Mouse (Mus musculus): Measurements from ENCODE around the gene Hvcn1. TPM values are rescaled to one million over a fixed set of nuclear protein-coding genes. Genes with fewer than 3 reads are reported as not detected.
"Not testable (repeated sequence)": the region's sequence is repeated elsewhere in the genome, so short reads cannot be mapped to it uniquely, and the experiment has no call there.

The Hvcn1 gene
- total RNA-seq, 2 experiments from 2014 or later, result 2.6 to 3.0 TPM

GRCm38 (mm10) chr5:122176398-122176797 is 30.2 kb upstream of the Hvcn1 start:
- Histone ChIP-seq H3K4me3 (no peak overlapping the region), H3K27ac (no peak overlapping the region; the same call in 1 of the 2 replicates)
- peak in 1 of 2 experiments; percentile 30 for DNase-seq (ENCODE audit: low spot score in 2 of 2)
- peak; percentile 76 for TF ChIP-seq CTCF (conservative IDR thresholded peaks at IDR 0.05)

DNA sequence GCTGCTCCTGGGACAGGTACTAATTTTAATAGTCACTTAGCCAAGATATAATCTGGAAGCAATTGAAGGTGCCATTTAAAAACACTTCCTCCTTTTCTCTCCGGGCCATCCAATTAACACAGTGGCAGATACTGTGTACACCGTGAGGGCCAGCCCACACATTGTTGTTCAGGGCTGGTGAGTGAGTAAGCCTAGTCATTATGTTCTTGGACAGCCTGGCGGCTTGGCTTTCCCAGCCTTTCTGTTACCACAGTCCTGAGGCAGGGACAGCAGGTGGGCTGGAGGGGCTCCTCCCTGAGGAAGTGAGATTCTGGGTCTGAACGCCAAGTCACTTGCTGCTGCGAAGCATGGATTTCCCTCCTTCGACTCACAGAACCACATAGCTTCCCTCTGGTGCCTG is 26.9 kb upstream of the Hvcn1 start:
- Histone ChIP-seq H3K4me3 (no peak overlapping the region), H3K27ac (peak overlapping the region; percentile 28; the same call in 1 of the 2 replicates)
- TF ChIP-seq CTCF (conservative IDR thresholded peaks at IDR 0.05), result no peak
- peak; percentile 40 to 50 for DNase-seq (ENCODE audit: low spot score in 2 of 2)

DNA sequence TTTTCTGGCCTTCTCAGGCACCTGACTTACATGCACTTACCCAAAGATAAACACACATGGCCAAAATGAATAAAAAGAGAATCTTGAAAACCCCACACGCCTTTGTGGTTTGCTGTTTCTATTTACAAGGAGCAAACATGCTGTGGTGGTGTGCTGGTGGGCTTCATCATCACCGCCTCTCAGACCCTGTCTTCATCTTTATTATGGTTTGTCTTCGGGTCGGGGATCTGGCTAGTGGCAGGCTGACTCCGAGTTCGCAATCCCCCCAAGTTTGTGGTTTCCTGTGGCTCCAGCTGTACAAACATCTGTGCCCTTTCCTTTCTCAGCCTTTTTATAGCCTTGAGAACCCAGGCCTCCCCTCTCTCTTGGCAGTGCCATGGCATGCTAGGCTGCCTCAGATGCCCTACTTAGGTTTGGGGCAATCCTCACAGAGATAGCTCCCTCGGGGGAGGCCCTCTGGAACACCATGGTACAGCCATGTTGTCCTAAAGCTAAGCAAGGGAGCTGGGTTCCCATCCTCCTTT is 22.3 kb upstream of the Hvcn1 start:
- no peak for TF ChIP-seq CTCF (conservative IDR thresholded peaks at IDR 0.05)
- DNase-seq (ENCODE audit: low spot score in 2 of 2), result no peak
- Histone ChIP-seq H3K27ac (no peak overlapping the region), H3K4me3 (no peak overlapping the region)

- H3K4me3 ChIP-seq; H3K27ac ChIP-seq; DNase-seq (ENCODE audit: low spot score in 2 of 2): not testable (repeated sequence)
Measured at GRCm38 (mm10) chr5:122184858-122185257, 21.7 kb upstream of the Hvcn1 start.

- no peak overlapping the region for H3K27ac ChIP-seq
- TF ChIP-seq CTCF (conservative IDR thresholded peaks at IDR 0.05), result no peak
- H3K4me3 ChIP-seq, result no peak overlapping the region
- no peak for DNase-seq (ENCODE audit: low spot score in 2 of 2)
Measured at GRCm38 (mm10) chr5:122189115-122189514, 17.5 kb upstream of the Hvcn1 start.

- DNase-seq (ENCODE audit: low spot score in 2 of 2), result no peak
- no peak for TF ChIP-seq CTCF (conservative IDR thresholded peaks at IDR 0.05)
- no peak overlapping the region for H3K27ac ChIP-seq
- H3K4me3 ChIP-seq, result no peak overlapping the region
Measured at GRCm38 (mm10) chr5:122190465-122190864, 16.1 kb upstream of the Hvcn1 start.

- H3K27ac ChIP-seq, result no peak overlapping the region
- TF ChIP-seq CTCF (conservative IDR thresholded peaks at IDR 0.05), result no peak
Measured at GRCm38 (mm10) chr5:122191269-122192063, 15.1 kb upstream of the Hvcn1 start.

GRCm38 (mm10) chr5:122192347-122192746 is 14.3 kb upstream of the Hvcn1 start:
- no peak overlapping the region for H3K27ac ChIP-seq
- TF ChIP-seq CTCF (conservative IDR thresholded peaks at IDR 0.05), result no peak
- no peak overlapping the region for H3K4me3 ChIP-seq
- no peak for DNase-seq (ENCODE audit: low spot score in 2 of 2)

More at GRCm38 (mm10) chr5:122191269-122192063, 15.1 kb upstream of the Hvcn1 start:
- no peak for DNase-seq (ENCODE audit: low spot score in 2 of 2)
- H3K4me3 ChIP-seq, result no peak overlapping the region

DNA sequence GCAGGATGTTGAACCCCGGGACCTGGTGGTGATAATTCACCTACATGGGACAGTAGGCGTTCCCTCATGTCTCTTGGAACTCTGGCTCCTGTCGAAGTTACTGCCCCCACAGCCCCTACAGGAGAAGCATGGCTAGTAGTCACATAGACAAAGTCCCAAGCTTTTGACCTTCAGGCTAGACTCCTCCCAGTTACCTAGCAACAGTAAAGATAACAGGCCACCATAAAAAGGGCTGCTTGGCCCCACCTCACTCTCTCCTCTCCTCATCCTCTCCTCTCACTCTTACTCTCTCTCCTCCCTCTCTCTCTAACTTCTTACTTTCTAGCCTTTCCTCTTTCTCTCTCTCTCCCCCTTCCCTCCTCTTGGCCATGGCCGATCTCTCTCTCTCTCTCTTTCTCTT is 5.7 kb upstream of the Hvcn1 start:
- H3K27ac ChIP-seq, result no peak overlapping the region
- H3K4me3 ChIP-seq, result no peak overlapping the region
- no peak for DNase-seq (ENCODE audit: low spot score in 2 of 2)
- TF ChIP-seq CTCF (conservative IDR thresholded peaks at IDR 0.05), result no peak

DNA sequence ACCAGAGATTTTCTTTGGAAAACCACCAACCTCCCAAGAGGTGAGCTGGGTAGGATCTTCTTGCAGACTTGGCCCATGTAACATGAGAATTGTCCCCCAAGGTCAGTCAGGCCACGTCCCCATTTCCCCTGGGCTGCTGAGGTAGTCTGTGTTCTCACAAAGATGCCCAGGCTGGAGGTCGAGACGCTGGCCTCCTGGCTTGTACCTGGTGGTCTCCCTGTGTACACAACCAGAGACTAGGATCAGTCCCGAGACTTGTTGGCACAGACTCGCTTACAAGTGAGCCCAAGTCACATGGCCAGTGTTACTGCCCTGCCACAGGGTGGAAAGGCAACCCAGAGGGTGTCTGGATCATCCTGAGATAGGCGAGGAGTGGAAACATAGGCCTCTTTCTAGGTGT is 4.7 kb upstream of the Hvcn1 start:
- TF ChIP-seq CTCF (conservative IDR thresholded peaks at IDR 0.05), result no peak

DNA sequence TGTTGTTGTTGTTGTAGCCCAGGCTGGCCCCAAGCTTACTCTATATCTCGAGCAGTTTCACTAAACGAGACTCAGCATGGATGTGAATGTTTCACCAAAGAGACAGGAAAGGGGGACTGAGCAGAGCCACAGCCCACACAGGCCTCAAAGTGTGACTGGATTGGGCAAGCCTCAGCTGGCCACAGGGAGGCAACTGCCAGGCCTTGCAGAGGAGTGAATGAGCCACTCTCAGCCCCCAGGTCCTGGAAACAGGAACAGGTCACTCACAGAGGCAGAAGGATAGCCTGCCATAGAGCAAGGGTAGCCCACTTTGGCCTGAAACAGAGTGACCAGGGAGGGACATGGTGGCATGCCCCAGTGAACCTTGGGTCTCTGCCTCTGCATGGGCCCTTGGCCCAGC is 2.4 kb upstream of the Hvcn1 start:
- no peak for TF ChIP-seq CTCF (conservative IDR thresholded peaks at IDR 0.05)
- DNase-seq (ENCODE audit: low spot score in 2 of 2), result no peak
- H3K27ac ChIP-seq, result no peak overlapping the region
- H3K4me3 ChIP-seq, result no peak overlapping the region

More for the DNA sequence above, 4.7 kb upstream of the Hvcn1 start:
- DNase-seq (ENCODE audit: low spot score in 2 of 2), result no peak
- no peak overlapping the region for H3K4me3 ChIP-seq
- H3K27ac ChIP-seq, result no peak overlapping the region

- Histone ChIP-seq H3K27ac (no peak overlapping the region), H3K4me3 (no peak overlapping the region)
- no peak for TF ChIP-seq CTCF (conservative IDR thresholded peaks at IDR 0.05)
- DNase-seq (ENCODE audit: low spot score in 2 of 2), result no peak
Measured at GRCm38 (mm10) chr5:122208909-122209308, 2.3 kb downstream of the Hvcn1 start.

DNA sequence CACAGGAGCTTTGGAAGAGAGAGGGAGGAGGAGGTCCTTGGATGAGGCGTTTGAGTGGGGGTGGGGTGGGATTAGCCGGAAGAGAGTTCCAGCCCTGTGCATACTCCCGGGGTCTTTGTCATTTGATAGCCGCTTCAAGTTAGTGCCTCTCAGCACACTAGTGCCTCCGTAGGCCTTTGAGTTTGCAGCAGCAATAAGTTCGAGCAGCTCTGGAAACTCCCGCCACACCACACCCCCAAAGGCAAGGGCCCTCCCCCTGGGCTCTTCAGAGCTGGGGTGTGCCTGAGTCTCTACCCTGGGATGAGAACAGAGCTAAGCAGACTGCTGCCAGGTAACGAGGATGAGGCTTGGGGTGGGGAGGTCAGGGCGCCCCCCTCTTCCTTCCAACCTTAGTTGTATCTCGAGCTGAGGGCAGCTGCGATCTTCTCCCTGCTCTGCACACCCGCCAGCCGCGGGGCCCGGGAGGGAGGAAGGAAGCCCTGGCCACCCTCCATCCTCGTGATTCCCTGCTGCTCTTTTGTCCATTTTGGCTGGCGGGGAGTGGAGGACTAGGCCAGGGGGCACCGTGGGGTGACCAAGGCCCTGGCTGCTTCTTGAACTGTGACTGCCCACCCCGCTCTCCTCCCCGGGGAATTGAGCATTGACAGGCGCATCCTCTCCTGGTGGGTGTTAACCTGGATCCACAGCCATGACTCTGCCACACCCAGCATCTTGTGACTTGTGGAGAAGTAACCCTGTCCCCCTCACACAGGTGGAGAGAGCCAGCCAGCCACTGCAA is 3.2 kb downstream of the Hvcn1 start:
- no peak for DNase-seq (ENCODE audit: low spot score in 2 of 2)
- Histone ChIP-seq H3K4me3 (peak overlapping the region; percentile 3; the same call in 1 of the 2 replicates), H3K27ac (peak overlapping the region; percentile 32; the same call in 1 of the 2 replicates)
- no peak for TF ChIP-seq CTCF (conservative IDR thresholded peaks at IDR 0.05)

Measured in layer of hippocampus, adult 2 months (tissue).